Mouse (Mus musculus) spleen, postnatal 36 days (tissue): ENCODE results near the gene Cd200.
"Not testable (repeated sequence)": the region's sequence is repeated elsewhere in the genome, so short reads cannot be mapped to it uniquely, and the experiment has no call there.

Experiments used
- DNase-seq, 2 experiments: peaks; one replicate each; pipeline ENCODE4 v3.0.0; 2022; ENCODE audit warnings: low spot score in 2 of 2, mixed read lengths in 1 of 2

The Cd200 gene

GRCm38 (mm10) chr16:45408425-45409063 is at the start of gene Cd200:
TSS of gene Cd200 (minus strand) at chr16:45409053.
- peak; percentile 60 to 66 for DNase-seq

GRCm38 (mm10) chr16:45454762-45455161 is 45.9 kb upstream of the Cd200 start:
- no peak for DNase-seq

GRCm38 (mm10) chr16:45437230-45437739 is 28.4 kb upstream of the Cd200 start:
- DNase-seq: no peak

GRCm38 (mm10) chr16:45435591-45435990 is 26.7 kb upstream of the Cd200 start:
- DNase-seq: no peak

- DNase-seq: no peak
Measured at GRCm38 (mm10) chr16:45427651-45428050, 18.8 kb upstream of the Cd200 start.

GRCm38 (mm10) chr16:45413497-45413896 is 4.6 kb upstream of the Cd200 start:
- DNase-seq: peak; percentile 35 to 54

GRCm38 (mm10) chr16:45409064-45409446 is 202 bp upstream of the Cd200 start:
- DNase-seq: not testable (repeated sequence)

- DNase-seq: no peak
Measured at GRCm38 (mm10) chr16:45407645-45408400, 1.0 kb downstream of the Cd200 start.

- no peak for DNase-seq
Measured at GRCm38 (mm10) chr16:45407091-45407490, 1.8 kb downstream of the Cd200 start.

- DNase-seq: no peak
Measured at GRCm38 (mm10) chr16:45402951-45403350, 5.9 kb downstream of the Cd200 start.

GRCm38 (mm10) chr16:45402036-45402435 is 6.8 kb downstream of the Cd200 start:
- no peak for DNase-seq

GRCm38 (mm10) chr16:45399947-45400555 is 8.8 kb downstream of the Cd200 start:
- DNase-seq: no peak

- DNase-seq: no peak
Measured at GRCm38 (mm10) chr16:45399411-45399810, 9.4 kb downstream of the Cd200 start.

- DNase-seq: no peak
Measured at GRCm38 (mm10) chr16:45397440-45397839, 11.4 kb downstream of the Cd200 start.

- no peak for DNase-seq
Measured at GRCm38 (mm10) chr16:45392246-45392645, 16.6 kb downstream of the Cd200 start.

GRCm38 (mm10) chr16:45391680-45392079 is 17.2 kb downstream of the Cd200 start:
- DNase-seq: no peak

- no peak for DNase-seq
Measured at GRCm38 (mm10) chr16:45390286-45390956, 18.4 kb downstream of the Cd200 start.

GRCm38 (mm10) chr16:45389833-45390232 is 19.0 kb downstream of the Cd200 start:
- DNase-seq: peak; percentile 75 to 80

GRCm38 (mm10) chr16:45389041-45389440 is 19.8 kb downstream of the Cd200 start:
- DNase-seq: no peak

- DNase-seq: no peak
Measured at GRCm38 (mm10) chr16:45381811-45382210, 27.0 kb downstream of the Cd200 start.

GRCm38 (mm10) chr16:45378959-45379358 is 29.9 kb downstream of the Cd200 start:
- DNase-seq: no peak
